Mouse (Mus musculus) thymus, postnatal 14 days (tissue): ENCODE data around the gene Eomes.
A peak's percentile ranks its signal among the peaks of the same experiment; 100 is the strongest.

Experiments used
- DNase-seq: peaks from one replicate; pipeline ENCODE4 v3.0.0; 2021

The Eomes gene

DNA sequence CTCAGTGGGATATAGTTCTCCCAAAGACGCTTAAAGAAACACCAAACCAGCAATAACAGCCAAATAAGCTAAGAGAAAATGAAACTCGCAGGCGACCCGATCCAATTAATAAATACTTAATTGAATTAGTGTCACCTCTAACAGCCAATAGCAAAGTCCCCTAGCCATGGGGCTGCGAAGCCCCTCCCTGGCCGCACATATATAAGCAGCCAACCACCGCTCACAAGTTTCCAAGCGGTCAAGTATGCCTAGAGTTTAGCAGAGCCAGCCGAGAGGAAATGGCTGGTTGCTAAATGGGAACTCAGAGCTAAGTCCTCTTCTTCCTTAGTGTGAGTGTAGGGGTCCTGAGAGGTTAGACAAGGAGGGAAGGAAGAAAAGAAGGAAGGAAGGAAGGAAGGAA lies at the start of gene Eomes:
TSS of gene Eomes (plus strand) at position 252 of the 400 bp plus-strand sequence.
- DNase-seq, result no peak

- DNase-seq, result no peak
Measured at GRCm38 (mm10) chr9:118444809-118445208, 33.2 kb upstream of the Eomes start.

- DNase-seq, result no peak
Measured at GRCm38 (mm10) chr9:118449336-118449735, 28.7 kb upstream of the Eomes start.

DNA sequence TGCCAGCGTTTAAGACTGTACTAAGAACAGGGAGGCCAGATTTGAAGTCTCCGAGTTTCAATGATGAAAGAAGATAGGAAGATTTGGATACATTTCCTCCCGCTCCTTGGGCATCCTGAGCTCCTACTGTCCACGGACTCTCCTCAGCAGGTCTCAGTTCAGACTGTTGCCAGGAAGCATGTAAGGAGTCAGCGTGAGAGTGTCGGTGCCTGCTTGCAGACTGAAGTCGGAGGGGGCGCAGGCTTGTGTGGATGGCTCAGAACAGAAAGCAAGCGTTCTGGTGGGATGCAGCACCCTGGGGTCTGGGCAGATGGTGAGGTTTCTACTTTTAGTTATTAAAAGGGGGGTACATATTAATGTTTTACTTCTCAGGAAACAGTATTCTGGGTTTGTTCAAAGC lies 24.6 kb upstream of the Eomes start:
- no peak for DNase-seq

GRCm38 (mm10) chr9:118455188-118455845 lies 22.7 kb upstream of the Eomes start:
- DNase-seq, result no peak

DNA sequence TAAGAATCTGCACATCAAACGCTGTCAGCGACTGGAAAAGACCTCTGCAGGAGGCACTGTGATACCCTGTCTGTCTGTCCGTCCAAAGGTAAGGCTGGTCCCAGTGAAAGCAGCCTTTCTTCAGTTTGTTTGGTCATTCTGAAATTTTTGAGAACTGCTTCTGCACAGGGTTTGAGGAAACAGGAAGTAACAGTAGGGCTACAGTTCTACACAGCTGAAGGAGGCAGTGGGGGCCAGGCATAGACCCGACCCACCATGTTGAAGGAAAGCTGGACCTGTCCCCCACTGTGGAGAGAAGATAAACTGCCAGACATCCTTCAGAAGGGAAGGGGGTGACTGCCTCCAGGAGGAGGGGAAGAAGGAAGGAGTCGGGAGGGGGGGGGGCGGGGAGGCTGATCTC lies 21.6 kb upstream of the Eomes start:
- no peak for DNase-seq

- DNase-seq, result no peak
Measured at GRCm38 (mm10) chr9:118458039-118458438, 20.0 kb upstream of the Eomes start.

GRCm38 (mm10) chr9:118464031-118464430 lies 14.0 kb upstream of the Eomes start:
- DNase-seq, result no peak

DNA sequence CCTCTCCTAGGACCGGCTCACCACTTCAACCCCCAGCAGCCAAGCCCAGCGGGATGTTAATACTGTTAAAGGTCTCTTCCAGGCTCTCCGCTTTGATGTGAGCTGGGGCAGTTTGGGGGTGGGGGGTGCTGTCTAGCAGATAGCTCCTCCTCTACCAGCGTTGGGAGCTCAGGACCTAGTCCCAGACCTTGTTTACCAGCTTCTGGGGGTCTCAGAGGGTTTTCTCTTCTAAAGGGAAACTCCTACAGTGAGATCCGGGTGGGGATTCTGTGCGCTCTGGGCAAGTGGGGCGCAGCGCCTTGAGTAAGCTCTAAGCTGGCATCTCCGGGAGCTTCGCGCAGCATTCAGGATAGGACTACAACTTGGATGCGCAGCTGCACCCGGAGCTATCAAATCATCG lies 9.7 kb upstream of the Eomes start:
- DNase-seq, result no peak

DNA sequence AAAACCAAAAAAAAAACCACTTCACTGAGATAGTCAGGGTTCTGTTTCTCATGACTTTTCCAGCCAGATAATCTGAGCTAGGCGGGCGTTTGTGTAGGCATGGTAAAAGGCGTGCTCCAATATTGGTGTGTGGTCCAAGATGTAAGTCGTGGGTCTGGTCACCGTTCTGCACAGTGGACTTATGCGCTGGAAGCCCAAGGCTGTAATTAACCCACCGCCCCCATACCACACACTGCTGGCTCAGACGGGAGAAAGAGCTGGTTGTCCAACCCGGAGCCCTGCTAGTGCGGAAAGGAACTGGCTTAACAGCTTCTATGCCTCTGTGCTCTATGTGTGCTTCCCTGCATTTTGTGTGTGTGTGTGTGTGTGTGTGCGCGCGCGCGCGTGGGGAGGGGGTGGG lies 8.7 kb upstream of the Eomes start:
- no peak for DNase-seq

GRCm38 (mm10) chr9:118471296-118471695 lies 6.7 kb upstream of the Eomes start:
- DNase-seq, result no peak

DNA sequence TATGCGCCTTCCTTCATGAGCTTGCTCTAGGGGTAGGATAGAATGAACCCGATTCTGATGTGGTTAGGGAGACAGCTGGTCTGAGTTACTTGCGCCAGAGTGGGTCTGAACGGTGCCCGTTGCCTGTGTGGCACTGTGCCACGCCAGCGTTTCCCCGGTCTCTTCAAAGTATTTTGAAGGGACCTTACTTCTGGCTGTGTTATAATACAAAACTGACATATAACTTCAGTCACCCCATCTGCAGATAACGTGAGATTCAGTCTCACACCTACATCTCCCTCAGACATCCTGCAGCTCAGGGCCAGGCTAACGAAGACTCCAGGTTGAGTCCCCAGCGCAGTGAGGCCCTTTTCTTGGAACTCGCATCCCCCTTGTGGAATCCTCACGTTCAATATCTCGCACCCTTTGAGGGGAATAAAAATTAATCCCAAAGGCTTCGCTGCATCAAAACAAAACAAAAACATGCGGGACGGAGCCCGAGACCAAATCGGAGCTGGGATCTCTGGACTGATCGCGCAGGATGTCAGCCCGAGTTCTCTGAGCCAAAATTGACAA lies 1.7 kb upstream of the Eomes start:
- DNase-seq, result no peak

DNA sequence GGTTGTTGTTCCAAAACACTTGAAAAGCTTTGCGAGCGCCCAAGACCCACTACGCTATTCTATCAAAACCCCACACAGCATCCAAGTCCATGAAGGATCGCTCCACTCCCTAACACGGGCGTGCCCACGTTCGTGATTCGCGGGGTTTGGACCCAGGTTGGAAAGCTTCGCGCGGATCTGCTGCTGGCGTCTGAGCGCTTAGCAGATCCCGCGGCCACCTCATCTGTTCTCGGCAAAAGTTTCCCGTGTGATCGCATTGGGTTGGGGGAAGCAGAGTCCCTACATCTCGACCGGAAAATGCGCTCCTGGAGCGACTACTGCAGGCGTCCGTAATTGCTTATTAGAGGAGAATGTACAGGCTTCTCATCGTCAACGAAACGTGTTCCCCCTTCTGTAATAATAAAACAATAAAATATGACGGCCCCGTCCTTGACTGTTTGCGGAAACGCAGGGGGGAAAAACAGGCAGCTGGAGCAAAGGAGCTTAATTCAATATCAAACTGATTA lies 1.2 kb upstream of the Eomes start:
- DNase-seq, result no peak

DNA sequence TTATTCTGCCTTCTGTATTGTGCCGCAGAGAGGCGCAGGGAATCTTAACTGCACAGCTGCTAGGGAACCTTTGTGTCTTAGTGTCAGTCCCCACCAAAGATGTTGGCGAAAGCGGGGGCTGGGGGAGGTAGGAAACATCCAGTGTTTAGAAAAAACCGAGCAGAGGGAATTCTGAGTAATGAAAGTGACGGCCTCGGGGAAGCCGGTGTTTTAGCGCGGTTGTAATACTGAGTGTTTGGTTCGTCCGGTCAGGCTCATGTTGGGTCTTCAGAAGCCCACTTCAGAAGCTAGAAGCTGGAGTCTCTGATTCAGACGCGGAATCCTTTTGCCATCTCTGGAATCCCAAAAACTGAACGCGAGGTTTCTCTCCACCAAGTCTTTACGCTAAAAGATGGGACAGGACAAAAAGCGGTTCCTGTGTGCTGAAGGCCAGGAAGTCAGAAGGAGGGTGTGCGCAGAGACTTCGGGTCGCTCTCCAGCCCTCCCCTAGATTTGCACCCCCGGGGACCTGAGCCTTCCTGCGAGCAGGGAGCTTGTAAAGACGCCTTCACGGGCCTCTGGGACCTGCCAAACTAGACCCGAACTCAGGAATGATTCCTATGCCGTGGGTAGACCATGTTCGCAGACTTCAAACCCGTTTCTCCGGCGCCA lies 606 bp upstream of the Eomes start:
- DNase-seq, result no peak

DNA sequence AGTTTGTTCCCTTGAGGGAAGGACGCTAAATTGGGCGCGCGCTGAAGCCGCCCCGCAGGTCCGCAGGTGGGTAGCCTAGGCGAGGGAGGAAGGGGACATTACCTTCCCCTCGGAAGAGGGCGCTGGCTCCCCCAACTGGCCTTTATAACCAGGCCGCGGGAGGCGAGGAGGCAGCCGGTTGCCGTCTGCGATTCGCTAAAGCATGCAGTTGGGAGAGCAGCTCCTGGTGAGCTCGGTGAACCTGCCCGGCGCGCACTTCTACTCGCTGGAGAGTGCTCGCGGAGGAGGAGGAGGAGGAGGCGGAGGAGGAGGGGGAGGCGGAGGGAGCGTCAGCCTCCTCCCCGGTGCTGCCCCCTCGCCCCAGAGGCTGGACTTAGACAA lies 436 bp downstream of the Eomes start:
- peak; percentile 52 for DNase-seq

- DNase-seq, result peak; percentile 61
Measured at GRCm38 (mm10) chr9:118478839-118479507, 961 bp downstream of the Eomes start.

DNA sequence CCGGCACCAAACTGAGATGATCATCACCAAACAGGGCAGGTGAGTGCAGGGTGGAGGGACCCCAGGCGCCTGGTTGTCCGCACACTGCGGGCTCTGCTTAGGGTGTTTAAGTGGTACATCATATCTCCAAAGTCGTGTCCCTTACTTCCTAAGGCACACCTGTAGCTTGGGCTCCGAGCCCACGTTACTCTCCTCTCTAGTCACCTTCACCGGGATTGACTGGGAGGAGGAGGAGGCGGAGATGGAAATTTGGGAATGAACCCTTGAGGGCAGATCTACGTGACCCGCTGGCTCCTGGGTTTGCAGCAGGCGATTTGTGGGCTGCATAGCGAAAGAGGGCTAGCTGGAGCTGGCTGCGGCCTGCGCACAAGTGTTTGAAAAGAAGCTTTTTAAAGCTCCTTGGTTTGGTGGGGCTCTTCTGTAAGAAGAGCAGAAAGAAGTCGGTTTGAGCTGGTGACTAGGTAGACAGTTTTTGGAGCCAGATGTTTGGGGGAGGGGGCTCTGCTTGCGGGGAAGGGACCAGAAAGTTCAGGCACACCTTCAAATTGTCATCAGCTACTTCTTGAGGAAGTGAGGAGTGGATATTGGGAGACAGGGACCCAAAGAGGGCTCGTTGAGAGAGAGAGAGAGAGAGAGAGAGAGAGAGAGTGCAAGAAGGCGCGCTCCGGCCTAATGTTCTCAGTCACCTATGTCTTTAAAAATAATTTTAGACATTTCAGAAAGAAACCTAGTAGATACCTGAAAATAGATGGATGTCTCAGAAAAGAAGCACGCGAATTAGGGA lies 1.7 kb downstream of the Eomes start:
- DNase-seq, result no peak

DNA sequence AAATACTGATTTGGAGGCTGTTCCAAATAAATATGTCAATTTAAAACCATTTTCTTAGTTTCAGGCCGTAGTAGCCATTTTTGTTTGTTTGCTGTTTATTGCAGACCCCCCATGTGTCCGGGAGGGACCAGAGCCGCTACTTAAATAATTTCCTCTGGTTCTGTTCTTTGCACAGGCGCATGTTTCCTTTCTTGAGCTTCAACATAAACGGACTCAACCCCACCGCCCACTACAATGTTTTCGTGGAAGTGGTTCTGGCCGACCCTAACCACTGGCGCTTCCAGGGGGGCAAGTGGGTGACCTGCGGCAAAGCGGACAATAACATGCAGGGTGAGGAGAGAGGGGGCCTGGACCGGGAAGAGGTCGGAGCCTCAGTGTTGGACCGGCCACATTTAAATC lies 2.3 kb downstream of the Eomes start:
- DNase-seq, result no peak

- no peak for DNase-seq
Measured at GRCm38 (mm10) chr9:118482210-118482609, 4.2 kb downstream of the Eomes start.

- DNase-seq, result no peak
Measured at GRCm38 (mm10) chr9:118486361-118487095, 8.5 kb downstream of the Eomes start.

DNA sequence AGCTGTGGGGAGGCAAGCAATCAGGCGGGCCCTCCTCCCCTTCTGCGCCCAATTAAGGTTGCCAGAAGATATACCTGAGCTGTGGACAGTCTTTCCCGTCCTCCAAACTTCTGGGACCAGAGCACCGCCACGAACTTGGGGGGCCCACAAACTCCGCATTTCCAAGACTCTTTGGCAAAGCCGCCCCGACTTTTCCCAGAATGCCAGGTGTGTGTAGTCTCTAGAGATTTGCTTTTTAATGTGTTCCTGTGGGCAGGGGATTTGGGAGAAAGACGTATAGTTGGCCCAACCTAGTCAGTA lies 9.0 kb downstream of the Eomes start:
- DNase-seq, result no peak

DNA sequence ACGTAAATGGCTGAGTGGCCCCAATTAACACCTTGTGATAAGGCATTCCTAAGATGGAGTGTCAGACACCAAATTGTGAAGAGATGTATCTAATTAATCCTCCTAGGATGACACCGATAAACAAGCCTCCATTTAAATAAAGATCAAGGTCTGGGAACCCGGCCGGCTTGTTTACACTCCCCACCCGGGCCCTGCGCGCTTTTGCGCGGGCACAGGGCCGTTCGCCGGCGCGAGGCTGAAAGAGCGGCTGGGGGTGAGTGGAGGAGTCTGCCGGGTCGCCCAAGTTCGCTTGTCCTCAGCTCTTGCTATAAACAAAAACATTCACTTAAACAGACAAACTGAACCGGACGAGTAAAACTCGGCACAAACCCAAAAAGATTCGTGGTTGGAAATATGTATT lies 9.6 kb downstream of the Eomes start:
- DNase-seq, result no peak
